Mouse (Mus musculus) ovary, postnatal 14 days (tissue): ENCODE measurements around the gene Camk2b.
"Not testable (repeated sequence)": the region's sequence is repeated elsewhere in the genome, so short reads cannot be mapped to it uniquely, and the experiment has no call there.

ENCODE experiments used
- DNase-seq: peaks from one replicate; pipeline ENCODE4 v3.0.0; 2022; ENCODE audit warnings: low spot score

The Camk2b gene

GRCm38 (mm10) chr11:6066176-6066575 lies at the start of gene Camk2b:
TSS of gene Camk2b (minus strand) at chr11:6066362.
- DNase-seq, result no peak

- no peak for DNase-seq
Observed at GRCm38 (mm10) chr11:6111734-6112484, 45.7 kb upstream of the Camk2b start.

GRCm38 (mm10) chr11:6109990-6110389 lies 43.8 kb upstream of the Camk2b start:
- no peak for DNase-seq

GRCm38 (mm10) chr11:6108296-6108695 lies 42.1 kb upstream of the Camk2b start:
- DNase-seq, result no peak

DNA sequence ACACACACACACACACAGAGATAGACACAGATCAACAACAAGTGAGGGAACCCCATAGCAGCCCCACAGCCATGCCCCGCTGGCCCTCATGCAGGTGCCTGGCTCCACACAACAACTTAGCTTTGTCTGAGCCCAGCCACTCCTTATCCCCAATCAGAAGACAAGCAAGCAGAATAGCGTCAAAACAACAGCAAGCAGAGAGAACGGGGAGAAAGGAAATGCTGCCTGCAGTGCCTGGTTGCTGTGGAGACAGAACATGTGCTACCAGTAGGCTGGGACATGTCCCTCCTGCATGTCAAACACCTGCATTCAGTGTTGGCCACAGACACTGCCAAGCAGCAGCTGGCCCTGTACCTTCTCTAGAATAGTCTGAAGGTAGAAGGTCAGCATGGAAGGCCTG lies 41.6 kb upstream of the Camk2b start:
- no peak for DNase-seq

- no peak for DNase-seq
Observed at GRCm38 (mm10) chr11:6104734-6105133, 38.6 kb upstream of the Camk2b start.

DNA sequence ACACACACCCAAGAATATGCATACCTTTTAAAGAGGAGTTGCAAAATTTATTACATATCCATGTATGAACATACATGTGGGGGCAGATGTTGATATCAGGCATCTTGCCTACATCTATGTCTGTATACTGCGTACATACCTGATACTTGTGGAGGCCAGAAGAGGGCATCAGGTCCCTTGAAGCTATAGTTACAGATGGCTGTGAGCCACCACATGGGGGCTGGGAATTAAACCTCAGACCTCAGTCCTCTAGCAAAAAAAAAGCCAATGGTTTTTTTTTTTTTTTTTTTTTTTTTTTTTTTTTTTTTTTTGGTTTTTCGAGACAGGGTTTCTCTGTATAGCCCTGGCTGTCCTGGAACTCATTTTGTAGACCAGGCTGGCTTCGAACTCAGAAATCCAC lies 30.5 kb upstream of the Camk2b start:
- not testable (repeated sequence) for DNase-seq

- no peak for DNase-seq
Observed at GRCm38 (mm10) chr11:6086991-6087390, 20.8 kb upstream of the Camk2b start.

- DNase-seq, result no peak
Observed at GRCm38 (mm10) chr11:6078737-6079136, 12.6 kb upstream of the Camk2b start.

DNA sequence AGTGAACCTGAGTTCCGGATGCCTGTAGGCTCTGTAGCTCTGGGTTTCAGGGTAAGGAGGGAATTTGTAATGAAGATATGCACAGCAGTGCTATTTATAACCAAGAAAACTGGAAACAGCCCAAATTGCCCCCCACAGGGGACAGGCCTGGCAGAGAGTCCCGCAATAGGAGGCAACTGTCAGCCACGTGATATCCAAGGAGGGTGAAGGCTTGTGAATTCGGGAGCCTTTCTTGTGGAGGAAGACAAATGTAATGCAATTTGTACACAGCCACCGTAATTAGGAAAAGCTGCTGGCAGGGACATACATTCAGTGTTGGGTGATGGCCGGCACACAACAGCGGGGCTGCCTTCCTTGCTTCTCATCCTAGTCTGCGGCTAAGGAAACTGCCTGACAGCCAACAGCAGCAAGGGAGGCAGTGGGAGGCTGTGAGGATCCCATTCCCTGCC lies 9.5 kb upstream of the Camk2b start:
- no peak for DNase-seq

GRCm38 (mm10) chr11:6068181-6068957 lies 2.2 kb upstream of the Camk2b start:
- DNase-seq, result no peak

GRCm38 (mm10) chr11:6067160-6067559 lies 998 bp upstream of the Camk2b start:
- DNase-seq, result no peak

GRCm38 (mm10) chr11:6065551-6066121 lies 526 bp downstream of the Camk2b start:
- DNase-seq, result no peak

DNA sequence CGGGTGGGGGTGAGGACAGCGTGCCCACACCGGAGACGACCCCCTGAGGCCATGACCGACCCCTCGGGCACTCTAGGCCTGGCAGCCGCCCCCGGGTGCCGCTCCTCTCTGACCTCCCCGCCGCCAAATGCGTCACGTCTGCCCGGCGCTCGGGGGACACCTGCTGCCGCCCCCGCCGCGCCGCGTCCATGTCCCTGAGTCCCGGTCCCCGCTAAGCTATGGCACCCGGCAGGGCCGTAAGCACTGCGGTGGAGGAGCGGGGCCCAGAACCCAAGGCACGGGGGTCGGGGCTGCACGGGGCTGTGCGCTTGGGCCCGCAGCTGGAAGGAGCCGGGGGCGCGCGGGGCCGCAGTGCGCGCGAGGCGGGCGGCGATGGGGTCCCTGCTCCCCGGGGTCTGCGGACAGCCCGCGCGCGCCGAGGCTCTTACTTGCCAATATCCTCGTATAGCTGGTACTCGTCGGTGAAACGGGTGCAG lies 1.1 kb downstream of the Camk2b start:
- no peak for DNase-seq

DNA sequence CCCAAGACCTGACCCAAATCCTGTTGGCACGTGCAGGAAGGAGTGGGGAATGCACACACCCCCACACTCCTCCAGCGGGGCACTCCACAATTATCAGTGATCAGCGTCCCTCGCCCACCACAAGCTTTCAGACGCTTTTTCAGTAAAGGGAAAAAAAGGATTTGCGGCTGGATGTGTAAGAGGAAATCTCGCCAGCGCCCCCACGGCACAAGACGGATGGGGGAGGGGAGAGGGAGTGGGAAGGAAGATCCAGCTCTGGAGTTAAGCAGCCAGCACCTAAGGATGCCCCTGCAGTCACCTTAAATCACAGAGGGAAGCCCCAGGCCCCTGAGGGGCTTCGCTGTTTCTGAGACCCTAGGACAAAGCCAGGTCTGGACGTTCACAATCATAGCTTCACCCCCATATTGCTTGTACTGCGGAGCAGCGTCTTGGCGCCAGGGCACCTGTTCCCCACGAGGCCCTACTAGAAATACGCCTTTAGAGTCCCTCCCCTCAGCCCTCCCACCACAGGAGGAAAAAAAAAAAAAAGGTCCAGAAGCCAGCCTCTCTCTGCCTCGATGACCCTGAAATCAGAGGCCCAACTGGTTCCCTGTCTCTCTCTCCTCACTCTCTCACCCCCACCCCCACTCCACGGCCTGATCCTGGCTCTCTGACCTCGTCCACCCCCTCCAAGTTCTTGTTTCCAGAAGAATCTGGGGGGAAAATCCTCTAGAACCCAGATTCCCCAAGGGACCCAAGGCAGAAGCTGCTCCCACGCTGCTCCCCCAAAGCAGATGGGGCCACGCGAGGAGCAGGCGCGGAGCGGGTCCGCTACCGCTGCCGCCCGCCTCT lies 1.7 kb downstream of the Camk2b start:
- DNase-seq, result no peak

DNA sequence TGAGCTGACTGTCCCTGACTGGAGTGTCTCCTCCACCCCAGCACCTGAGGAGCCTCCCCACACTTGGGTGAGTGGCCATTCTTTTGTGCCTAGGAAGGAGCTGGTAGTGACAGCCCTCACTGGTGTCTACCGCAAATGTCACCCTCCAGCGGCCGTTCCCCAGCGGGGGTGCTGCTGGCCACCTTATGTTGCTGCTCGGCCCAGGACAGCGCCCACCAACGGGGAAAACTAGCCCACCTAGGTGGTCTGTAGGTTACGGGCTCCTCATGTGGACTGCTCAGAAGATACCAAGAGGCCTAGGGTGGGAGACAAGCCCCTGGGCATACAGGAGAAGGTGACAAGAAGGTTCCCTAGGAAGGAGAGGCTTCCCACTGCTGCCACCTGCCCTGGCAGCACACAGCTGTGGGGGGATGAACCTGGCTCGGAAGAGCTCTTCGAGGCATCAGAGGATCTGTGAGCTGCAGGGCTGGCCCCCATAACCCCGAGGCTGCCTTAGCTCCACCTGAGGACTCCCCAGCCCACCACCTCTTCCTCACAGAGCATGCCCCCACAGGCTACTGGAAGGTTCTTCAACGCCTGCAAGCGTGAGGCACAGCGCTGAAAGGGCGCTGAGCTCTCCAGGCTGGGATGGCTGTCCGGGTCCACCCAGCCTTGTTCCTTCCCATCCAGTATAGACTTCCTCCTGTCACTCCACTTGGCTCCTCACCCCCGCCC lies 2.5 kb downstream of the Camk2b start:
- DNase-seq, result no peak

DNA sequence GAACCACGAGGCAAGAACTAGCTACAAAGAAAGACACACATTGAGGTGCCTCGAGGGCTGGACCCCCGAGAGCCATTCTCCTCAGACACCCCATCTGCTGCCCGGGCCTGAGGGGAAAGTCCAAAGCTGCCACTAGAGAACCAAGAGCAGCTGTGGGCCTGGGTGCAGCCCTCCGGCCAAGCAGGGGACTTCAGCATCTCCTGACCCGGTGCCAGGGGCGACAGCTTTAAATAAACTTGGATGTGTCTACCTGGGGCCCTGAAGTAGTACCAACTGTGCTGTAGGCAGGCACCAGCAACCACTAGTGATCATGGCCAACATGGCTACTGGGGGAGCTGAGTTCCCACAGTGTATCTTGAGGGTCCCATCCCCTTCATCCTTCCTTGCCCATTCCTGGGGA lies 3.1 kb downstream of the Camk2b start:
- DNase-seq, result no peak

DNA sequence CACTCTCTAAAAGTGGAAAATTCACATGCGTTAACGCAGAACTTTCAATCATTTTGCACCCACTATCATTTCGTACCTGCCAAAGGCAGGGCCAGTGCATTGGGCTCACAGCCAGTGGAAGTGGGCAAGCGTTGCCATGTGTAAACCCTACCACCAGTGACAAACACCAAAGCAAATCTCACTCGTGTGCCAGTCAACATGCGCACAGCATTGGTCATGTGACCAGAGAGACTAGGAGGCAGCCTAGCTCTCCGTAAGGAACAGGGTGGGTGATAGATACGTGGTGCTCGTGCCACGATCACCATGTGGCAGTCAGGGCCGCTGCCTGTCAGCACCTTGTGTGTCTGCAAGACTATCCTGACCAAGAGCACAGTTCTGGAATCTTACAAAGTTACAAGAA lies 3.8 kb downstream of the Camk2b start:
- no peak for DNase-seq

GRCm38 (mm10) chr11:6061891-6062290 lies 4.3 kb downstream of the Camk2b start:
- DNase-seq, result no peak

GRCm38 (mm10) chr11:6059162-6059561 lies 7.0 kb downstream of the Camk2b start:
- no peak for DNase-seq

- DNase-seq, result no peak
Observed at GRCm38 (mm10) chr11:6053386-6053785, 12.8 kb downstream of the Camk2b start.
